Mouse (Mus musculus) liver, adult 2 months (tissue): ENCODE measurements around the gene 5730409E04Rik. TPM values are rescaled to one million over a fixed set of nuclear protein-coding genes. Genes with fewer than 3 reads are reported as not detected.

ENCODE experiments used
- DNase-seq: peaks from one replicate; pipeline ENCODE4 v3.0.0-alpha.2; 2011; ENCODE audit warnings: low read depth, low spot score; ENCODE audit errors: extremely low read depth
- H3K27ac ChIP-seq: fragments of 200-500 bp; replicated peaks from 2 replicates; pipeline ENCODE4 v1.5.1; 2012; ENCODE audit warnings: low read depth, mild to moderate bottlenecking, control low read depth, inconsistent platforms, low read length; ENCODE audit not compliant: insufficient read depth
- H3K27me3 ChIP-seq: fragments of 200-500 bp; 2 replicates; pipeline ENCODE4 v1.6.1; 2012; ENCODE audit warnings: mild to moderate bottlenecking, moderate library complexity, low read length, inconsistent platforms; ENCODE audit not compliant: control insufficient read depth, insufficient read depth
- H3K36me3 ChIP-seq: fragments of 200-500 bp; 2 replicates; pipeline ENCODE4 v1.6.1; 2012; ENCODE audit warnings: low read length, inconsistent platforms; ENCODE audit not compliant: control insufficient read depth, insufficient read depth
- H3K4me1 ChIP-seq: fragments of 200-500 bp; 2 replicates; pipeline ENCODE4 v1.6.1; 2011; ENCODE audit warnings: low read length; ENCODE audit not compliant: control insufficient read depth, insufficient read depth
- H3K4me3 ChIP-seq: fragments of 200-500 bp; 2 replicates; pipeline ENCODE4 v1.5.1; 2011; ENCODE audit warnings: low read depth, mild to moderate bottlenecking, control low read depth, low read length, moderate library complexity; ENCODE audit not compliant: insufficient read depth
- H3K79me2 ChIP-seq: fragments of 200-500 bp; 2 replicates; pipeline ENCODE4 v1.6.1; 2012; ENCODE audit warnings: inconsistent platforms, mild to moderate bottlenecking, low read length, moderate library complexity; ENCODE audit not compliant: control insufficient read depth, insufficient read depth
- H3K9ac ChIP-seq: fragments of 200-500 bp; 2 replicates; pipeline ENCODE4 v1.6.1; 2012; ENCODE audit warnings: low read depth, mild to moderate bottlenecking, control low read depth, inconsistent platforms, low read length
- CTCF ChIP-seq: fragments of 200-500 bp; IDR thresholded peaks from 2 replicates; pipeline ENCODE4 v1.5.1; 2011; ENCODE audit warnings: low read depth, low read length, control low read depth
- POLR2A ChIP-seq: fragments of 200-500 bp; IDR thresholded peaks from 2 replicates; pipeline ENCODE4 v1.6.1; 2011; ENCODE audit warnings: low read length, control low read depth; ENCODE audit not compliant: insufficient read depth; ENCODE audit errors: extremely low read depth
- WGBS: fragments of 180-500 bp; shearing (Covaris S2); methylation state at CpG from one replicate; pipeline ENCODE4 v1.1.7; 2018; 5-methylcytosine and 5-hydroxymethylcytosine counted together
- polyA plus RNA-seq: library from polyadenylated mRNA; depleted of rRNA; stranded (reverse); fragments of >200 nt; gene quantifications from 2 replicates; pipeline ENCODE4 v1.2.3, GENCODE M21; 2012
- total RNA-seq: library from RNA; depleted of rRNA; stranded (reverse); fragments of >200 nt; gene quantifications from 2 replicates; pipeline ENCODE4 v1.2.3, GENCODE M21; 2014

The 5730409E04Rik gene
- total and polyA plus RNA-seq, 2 experiments = 3.3 to 4.8 TPM

DNA sequence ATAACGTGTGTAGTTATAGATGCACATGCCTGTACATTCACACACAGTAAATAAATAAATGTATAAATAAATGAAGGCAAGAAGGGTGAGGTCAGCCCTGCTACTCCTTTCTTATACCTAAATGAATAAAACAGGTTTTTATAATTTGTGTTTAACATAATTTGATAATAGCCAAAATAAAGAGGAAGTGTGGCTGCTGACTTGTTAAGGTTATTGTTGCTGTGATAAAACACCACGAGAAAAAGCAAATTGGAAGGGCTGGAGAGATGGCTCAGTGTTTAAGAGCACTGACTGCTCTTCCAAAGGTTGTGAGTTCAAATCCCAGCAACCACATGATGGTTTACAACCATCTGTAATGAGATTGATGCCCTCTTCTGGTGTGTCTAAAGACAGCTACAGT is 30.5 kb upstream of the 5730409E04Rik start:
- Histone ChIP-seq H3K79me2 (no peaks in the 10 kb centered on the region), H3K9ac (no peak overlapping the region), H3K27me3 (no peaks in the 10 kb centered on the region), H3K4me3 (no peak overlapping the region), H3K36me3 (no peaks in the 10 kb centered on the region), H3K27ac (no peak overlapping the region), H3K4me1 (no peaks in the 10 kb centered on the region)
- 85% methylated on average over 2 of the region's 2 CpGs for WGBS
- DNase-seq = no peak
- no peak for TF ChIP-seq POLR2A
- no peak for TF ChIP-seq CTCF

GRCm38 (mm10) chr4:126585739-126586138 is 23.9 kb upstream of the 5730409E04Rik start:
- DNase-seq = no peak
- Histone ChIP-seq H3K4me1 (no peaks in the 10 kb centered on the region), H3K27me3 (no peaks in the 10 kb centered on the region), H3K4me3 (no peak overlapping the region), H3K27ac (no peak overlapping the region), H3K79me2 (no peaks in the 10 kb centered on the region), H3K9ac (no peak overlapping the region), H3K36me3 (no peaks in the 10 kb centered on the region)
- TF ChIP-seq CTCF (no peak), POLR2A (no peak)
- 97% methylated on average over 13 of the region's 13 CpGs for WGBS

GRCm38 (mm10) chr4:126592039-126592438 is 17.6 kb upstream of the 5730409E04Rik start:
- no peak for DNase-seq
- Histone ChIP-seq H3K36me3 (no peaks in the 10 kb centered on the region), H3K27ac (no peak overlapping the region), H3K79me2 (no peaks in the 10 kb centered on the region), H3K27me3 (no peaks in the 10 kb centered on the region), H3K4me3 (no peak overlapping the region), H3K4me1 (no peaks in the 10 kb centered on the region), H3K9ac (no peak overlapping the region)
- WGBS = 85% methylated on average over 6 of the region's 6 CpGs
- TF ChIP-seq POLR2A (no peak), CTCF (no peak)

DNA sequence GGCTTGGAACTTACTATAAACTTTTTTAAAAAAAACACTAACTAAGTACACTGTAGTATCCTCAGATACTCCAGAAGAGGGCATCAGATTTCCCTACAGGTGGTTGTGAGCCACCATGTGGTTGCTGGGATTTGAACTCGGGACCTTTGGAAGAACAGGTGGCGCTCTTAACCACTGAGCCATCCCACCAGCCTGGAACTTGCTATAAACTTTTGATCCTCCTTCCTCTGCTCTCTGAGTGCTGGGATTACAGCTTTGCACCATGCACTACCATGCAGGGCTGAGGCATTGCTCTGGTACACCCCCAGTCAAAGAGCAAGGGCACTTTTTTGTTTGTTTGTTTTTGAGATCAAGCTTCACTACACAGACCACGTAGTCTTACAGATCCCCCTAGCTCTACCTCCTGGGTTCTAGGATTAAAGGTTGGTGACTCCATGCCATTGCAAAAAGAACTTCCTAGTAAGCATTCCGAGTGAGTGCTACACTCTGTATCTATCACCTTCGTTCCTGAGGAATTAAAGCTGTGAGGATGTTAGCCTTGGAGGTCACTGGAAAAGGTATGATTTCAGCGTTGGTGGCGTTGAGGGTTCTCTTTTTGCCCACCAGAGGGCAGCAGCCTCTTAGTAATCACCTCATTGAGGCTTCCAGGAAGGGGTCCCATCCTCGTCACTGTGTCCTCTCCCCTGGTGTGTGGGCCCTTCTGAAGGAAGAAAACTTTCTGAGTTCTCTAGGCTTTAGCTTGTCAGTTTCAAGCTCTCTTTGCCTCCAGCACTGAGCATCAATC is 9.5 kb upstream of the 5730409E04Rik start:
- Histone ChIP-seq H3K9ac (no peak overlapping the region), H3K4me3 (no peak overlapping the region), H3K27ac (no peak overlapping the region), H3K79me2 (no peaks in the 10 kb centered on the region), H3K4me1 (no peaks in the 10 kb centered on the region), H3K27me3 (no peaks in the 10 kb centered on the region), H3K36me3 (no peaks in the 10 kb centered on the region)
- DNase-seq = peak; percentile 15
- TF ChIP-seq POLR2A (no peak), CTCF (peak; percentile 81)
- 30% methylated on average over 8 of the region's 8 CpGs for WGBS

DNA sequence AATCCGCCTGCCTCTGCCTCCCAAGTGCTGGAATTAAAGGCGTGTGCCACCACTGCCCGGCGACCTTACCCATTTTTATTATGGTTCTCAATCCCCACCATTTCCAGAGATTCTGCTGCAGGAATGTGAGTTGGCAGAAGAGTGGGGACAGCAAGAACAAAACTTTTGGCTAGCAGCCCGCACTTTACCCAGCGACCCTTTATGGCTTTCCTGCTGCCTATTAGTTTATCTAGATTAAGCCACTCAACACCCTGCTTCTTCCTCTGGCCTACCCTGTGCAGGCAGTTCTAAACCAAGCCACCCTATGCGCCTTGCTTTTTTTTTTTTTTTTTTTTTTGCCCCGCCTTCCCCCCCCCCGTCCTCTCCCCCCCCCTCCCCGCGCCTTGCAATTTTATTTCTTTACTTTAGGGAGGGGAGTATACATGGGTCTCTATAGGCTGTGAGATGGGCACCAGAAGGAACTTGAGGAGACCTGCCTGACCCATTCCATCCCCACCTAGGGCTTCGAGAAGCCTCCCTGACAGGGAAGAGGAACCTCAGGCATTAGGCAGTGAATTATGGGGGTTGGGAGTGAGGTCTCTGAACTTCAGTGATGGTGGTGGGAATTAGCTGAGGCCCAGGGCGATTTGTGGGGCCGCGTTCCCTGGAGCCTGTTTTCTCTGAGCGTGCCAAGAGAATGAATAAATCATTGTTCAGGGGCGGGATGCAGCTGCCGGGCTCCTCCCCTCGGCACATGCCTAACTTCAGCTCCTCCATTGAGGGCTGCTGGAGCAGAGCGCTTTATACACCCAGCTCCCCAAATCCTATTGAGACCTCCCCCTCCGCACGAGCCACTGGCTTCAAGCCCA is 7.8 kb upstream of the 5730409E04Rik start:
- no peaks in the 10 kb centered on the region for H3K4me1 ChIP-seq
- H3K4me3 ChIP-seq = no peak overlapping the region
- WGBS = 27% methylated on average over 21 of the region's 22 CpGs
- no peak overlapping the region for H3K27ac ChIP-seq
- H3K79me2 ChIP-seq = no peaks in the 10 kb centered on the region
- H3K36me3 ChIP-seq = no peaks in the 10 kb centered on the region
- DNase-seq = no peak
- TF ChIP-seq POLR2A (no peak), CTCF (no peak)
- H3K27me3 ChIP-seq = no peaks in the 10 kb centered on the region
- no peak overlapping the region for H3K9ac ChIP-seq
